Mouse (Mus musculus) embryo, embryonic 9.5 days (tissue): ENCODE results near the gene Pum1.
"Not testable (repeated sequence)": the region's sequence is repeated elsewhere in the genome, so short reads cannot be mapped to it uniquely, and the experiment has no call there.

Experiments used
- DNase-seq: peaks from one replicate; pipeline ENCODE4 v3.0.0-alpha.2; 2017; ENCODE audit errors: extremely low spot score

Gene Pum1

GRCm38 (mm10) chr4:130662979-130663725 is at the start of gene Pum1:
Pum1 (plus strand) TSS chr4:130663321.
- peak; percentile 94 for DNase-seq

DNA sequence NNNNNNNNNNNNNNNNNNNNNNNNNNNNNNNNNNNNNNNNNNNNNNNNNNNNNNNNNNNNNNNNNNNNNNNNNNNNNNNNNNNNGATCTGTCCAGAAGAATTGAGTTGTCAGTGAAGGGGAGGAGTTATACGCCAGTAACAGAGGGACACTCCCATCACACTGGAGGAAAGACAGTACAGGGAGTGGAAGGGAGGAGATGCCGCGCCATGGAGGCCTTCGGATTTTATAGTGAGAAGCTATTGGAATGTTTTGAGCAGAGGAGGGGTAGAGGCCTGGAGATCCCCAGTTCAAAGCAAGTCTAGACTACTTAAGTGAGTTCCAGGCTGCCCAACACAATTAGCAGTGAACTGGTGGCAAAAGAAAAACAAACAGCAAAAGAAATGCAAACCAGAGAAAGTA is 33.7 kb upstream of the Pum1 start:
- DNase-seq = peak; percentile 47

DNA sequence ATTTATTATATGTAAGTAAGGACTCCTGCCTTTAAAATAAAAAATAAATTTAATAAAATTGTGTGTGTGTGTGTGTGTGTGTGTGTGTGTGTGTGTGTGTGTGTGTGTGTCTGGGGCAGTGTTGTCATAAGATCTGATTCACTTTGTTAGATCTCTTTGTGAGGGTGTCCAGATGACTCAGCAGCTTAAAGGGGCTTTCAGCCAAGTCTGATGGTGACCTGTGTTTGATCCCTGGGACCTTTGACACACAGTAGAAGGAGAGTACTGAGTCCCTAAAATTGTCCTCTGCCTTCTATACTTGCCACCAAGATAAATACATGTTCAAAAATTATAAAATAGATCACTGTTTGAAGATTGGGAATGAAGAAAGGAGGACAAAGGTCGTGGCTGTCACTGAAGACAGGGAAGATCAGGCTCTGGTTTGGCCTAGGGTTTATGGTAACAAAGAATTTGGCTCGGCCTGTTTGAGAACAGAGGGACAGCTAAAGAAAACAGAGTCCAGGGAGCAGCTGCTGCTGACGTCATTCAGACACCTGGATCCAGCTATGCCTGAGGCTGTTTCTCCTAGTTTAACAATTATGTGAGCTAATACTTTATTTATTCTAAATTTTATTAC is 32.8 kb upstream of the Pum1 start:
- DNase-seq = peak; percentile 24

DNA sequence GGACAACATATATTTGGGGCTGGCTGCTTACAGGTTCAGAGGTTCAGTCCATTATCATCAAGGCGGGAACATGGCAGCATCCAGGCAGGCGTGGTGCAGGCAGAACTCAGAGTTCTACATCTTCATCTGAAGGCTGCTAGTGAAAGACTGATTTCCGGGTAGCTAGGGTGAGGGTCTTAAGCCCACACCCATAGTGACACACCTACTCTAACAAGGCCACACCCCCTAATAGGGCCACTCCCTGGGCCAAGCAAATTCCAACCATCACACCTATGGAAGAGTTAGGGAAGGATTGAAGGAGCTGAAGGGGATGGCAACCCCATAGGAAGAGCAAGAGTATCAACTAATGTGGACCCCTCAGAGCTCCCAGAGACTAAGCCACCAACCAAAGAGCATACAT is 28.0 kb upstream of the Pum1 start:
- not testable (repeated sequence) for DNase-seq

DNA sequence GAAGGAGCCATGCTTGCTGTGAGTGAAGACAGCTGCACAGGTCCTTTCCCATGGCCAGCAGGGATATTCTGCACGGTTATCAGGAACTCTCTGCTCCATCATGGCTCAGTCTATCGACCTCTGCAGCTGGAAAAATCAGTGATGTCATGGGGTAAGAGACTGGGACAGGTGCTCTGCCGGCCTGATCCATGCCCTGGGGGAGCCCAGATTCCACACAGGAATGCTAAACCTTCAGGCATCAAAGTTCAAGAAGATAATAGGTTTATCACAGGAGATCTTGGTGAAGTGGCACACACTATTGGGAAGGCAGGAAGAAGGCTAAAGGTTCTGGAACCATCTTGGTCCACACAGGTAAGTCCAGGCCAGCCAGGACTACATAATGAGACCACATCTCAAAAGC is 26.4 kb upstream of the Pum1 start:
- no peak for DNase-seq

DNA sequence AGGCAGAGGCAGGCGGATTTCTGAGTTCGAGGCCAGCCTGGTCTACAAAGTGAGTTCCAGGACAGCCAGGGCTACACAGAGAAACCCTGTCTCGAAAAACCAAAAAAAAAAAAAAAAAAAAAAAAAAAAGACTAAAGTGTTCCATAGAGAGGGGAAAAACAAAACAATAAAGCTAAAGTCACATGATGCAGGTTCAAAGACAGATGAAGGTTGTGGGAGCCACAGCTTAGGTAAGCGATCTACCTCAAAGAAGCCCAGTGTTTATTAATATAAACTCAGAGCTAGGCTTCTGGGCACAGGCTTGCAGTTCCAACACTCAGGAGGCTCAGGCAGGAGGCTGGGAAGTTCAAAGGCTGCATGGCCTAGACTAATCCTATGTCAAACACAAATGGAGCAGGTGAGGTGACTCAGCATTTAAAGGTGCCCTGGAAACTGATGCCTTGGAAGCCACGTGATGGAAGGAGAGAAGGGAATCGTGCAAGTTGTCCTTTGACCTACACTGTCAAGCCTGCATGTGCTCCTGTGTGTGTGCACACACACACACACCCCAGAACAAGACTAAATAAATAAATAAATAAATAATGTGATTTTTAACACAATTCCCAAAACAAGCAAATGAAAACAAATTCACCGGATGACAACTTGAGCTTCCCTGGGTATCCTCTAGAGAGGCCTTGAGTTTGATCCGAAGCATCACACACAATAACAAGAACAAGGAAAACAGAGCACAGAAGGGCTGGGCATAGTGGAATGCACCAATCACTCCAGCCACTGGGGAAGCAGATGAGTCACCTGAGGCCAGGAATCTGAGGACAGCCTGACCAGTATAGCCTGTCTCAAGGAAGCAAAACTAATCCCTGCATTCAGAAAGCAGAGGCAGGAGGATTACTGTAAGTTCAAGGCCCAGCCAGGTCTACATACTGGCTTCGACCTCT is 25.4 kb upstream of the Pum1 start:
- DNase-seq = no peak

- DNase-seq = no peak
These were observed 22.9 kb upstream of the Pum1 start for GRCm38 (mm10) chr4:130640031-130640717.

- DNase-seq = no peak
These were observed 20.7 kb upstream of the Pum1 start for GRCm38 (mm10) chr4:130642468-130642867.

DNA sequence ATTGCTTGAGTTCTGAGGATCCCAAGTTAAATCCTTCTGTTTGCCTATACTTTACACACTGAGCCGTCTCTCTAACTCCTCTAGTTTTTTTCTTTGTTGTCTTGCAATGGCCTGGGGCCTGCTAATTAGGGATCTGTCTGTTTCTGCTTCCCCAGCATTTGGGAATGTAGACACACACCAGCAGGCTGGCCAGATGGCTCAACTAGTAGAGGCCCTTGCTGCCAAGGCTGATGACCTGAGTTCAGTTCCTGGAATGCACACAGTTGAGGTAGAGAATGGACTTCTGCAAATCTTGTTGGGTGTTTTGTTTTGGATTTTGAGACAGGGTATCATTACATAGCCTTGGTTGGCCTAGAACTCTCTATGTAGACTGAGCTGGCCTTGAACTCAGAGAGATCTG is 17.7 kb upstream of the Pum1 start:
- DNase-seq = no peak

- no peak for DNase-seq
These were observed 11.8 kb upstream of the Pum1 start for GRCm38 (mm10) chr4:130651286-130651685.

DNA sequence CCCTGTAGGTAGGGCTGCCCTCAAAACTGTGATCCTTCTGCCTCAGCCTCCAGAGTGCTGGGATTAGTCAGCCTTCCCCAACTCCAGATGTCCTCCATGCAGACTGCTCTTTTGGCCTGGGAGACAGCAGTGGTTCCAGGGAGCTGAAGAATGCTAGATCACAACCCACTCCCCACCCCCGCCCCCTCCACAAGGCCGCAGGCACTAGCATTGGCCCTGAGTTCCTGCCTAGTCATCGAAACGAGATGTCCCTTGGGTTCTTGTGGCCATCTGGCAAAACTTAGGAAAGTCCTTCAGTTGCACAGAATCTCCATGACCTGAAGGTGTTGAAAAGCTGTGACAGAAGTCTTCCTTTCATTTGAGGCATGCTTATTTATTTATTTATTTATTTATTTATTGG is 10.6 kb upstream of the Pum1 start:
- DNase-seq = no peak

DNA sequence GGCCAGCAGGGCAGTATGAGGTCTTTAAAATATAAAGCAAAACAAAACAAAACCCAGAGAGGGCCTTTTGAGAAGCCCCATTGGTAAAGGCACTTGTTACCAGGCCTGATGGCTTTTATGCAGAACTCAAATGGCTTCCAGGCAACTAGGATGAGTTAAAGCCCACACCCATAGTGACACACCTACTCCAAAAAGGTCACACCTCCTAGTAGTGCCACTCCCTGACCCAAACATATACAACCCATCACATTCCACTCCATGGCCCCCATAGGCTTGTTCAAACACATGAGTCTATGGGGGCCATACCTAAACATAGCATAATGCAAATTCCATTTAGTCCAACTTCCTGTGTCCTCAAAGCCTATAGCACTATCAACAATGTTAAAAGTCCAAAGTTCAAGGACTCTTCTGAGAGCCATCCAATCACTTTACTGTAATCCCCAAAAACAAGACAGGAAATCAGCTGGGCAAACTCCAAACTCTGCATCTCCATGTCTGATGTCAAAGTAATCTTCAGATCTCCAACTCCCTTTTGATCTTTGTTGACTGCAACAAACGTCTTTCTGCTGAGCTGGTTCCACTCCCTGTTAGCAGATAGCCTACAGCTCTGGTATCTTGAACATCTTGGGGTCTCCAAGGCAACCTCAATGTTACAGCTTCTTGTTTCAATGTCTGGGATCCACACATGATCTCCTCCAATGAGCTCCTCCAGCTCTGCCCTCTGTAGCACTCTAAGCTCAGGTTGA is 5.1 kb upstream of the Pum1 start:
- DNase-seq = no peak

GRCm38 (mm10) chr4:130659470-130659869 is 3.7 kb upstream of the Pum1 start:
- no peak for DNase-seq

DNA sequence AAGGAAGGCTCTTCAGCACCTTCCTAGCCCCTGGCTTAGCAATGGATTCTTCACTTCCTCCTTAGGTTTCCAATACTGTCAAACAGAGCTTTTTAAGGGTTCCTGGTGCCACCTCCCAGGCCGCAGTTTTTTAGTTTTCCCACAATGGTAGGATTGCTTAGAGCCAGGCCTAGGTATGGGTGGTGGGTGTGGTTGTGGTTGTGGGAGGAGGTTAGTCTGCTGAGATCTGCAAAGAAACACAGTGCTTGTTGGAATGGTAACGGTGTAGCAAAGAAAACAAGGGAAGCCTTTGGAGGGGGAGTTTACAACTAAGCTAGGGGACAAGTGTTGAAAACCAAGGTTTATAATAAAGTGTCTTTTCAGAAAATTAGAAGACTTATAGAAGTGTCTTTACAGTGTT is 3.0 kb upstream of the Pum1 start:
- no peak for DNase-seq

GRCm38 (mm10) chr4:130661151-130661550 is 2.0 kb upstream of the Pum1 start:
- no peak for DNase-seq

GRCm38 (mm10) chr4:130662305-130662704 is 816 bp upstream of the Pum1 start:
- not testable (repeated sequence) for DNase-seq

- peak; percentile 63 for DNase-seq
These were observed 785 bp downstream of the Pum1 start for GRCm38 (mm10) chr4:130663810-130664401.

- no peak for DNase-seq
These were observed 1.4 kb downstream of the Pum1 start for GRCm38 (mm10) chr4:130664414-130665029.

- DNase-seq = no peak
These were observed 2.1 kb downstream of the Pum1 start for GRCm38 (mm10) chr4:130665176-130665575.

- DNase-seq = no peak
These were observed 4.6 kb downstream of the Pum1 start for GRCm38 (mm10) chr4:130667686-130668085.
